Mouse (Mus musculus) midbrain, embryonic 10.5 days (tissue): ENCODE measurements around the gene C1rl. TPM values are rescaled to one million over a fixed set of nuclear protein-coding genes. Genes with fewer than 3 reads are reported as not detected.
"Not testable (repeated sequence)": the region's sequence is repeated elsewhere in the genome, so short reads cannot be mapped to it uniquely, and the experiment has no call there.

ENCODE experiments used
- DNase-seq: peaks from one replicate; pipeline ENCODE4 v3.0.0-alpha.2; 2017; ENCODE audit warnings: low spot score
- H3K27ac ChIP-seq: fragments of 300-500 bp; sonication (generic); replicated peaks from 2 replicates; pipeline ENCODE4 v1.5.1; 2016; ENCODE audit warnings: mild to moderate bottlenecking
- H3K27me3 ChIP-seq: fragments of 300-500 bp; sonication (generic); 2 replicates; pipeline ENCODE4 v1.6.1; 2016; ENCODE audit warnings: low read depth, mild to moderate bottlenecking; ENCODE audit not compliant: poor library complexity, severe bottlenecking
- H3K36me3 ChIP-seq: fragments of 300-500 bp; sonication (generic); 2 replicates; pipeline ENCODE4 v1.6.1; 2016; ENCODE audit warnings: mild to moderate bottlenecking, moderate library complexity
- H3K4me1 ChIP-seq: fragments of 300-500 bp; sonication (generic); 2 replicates; pipeline ENCODE4 v1.6.1; 2016
- H3K4me3 ChIP-seq: fragments of 300-500 bp; sonication (generic); 2 replicates; pipeline ENCODE4 v1.5.1; 2016; ENCODE audit warnings: mild to moderate bottlenecking, moderate library complexity
- H3K9me3 ChIP-seq: fragments of 300-500 bp; sonication (generic); replicated peaks from 2 replicates; pipeline ENCODE4 v1.6.1; 2016; ENCODE audit warnings: mild to moderate bottlenecking
- WGBS: fragments of 180-500 bp; shearing (Covaris S2); methylation state at CpG from one replicate; pipeline ENCODE4 v1.1.7; 2016; 5-methylcytosine and 5-hydroxymethylcytosine counted together
- polyA plus RNA-seq: library from polyadenylated mRNA; unstranded; fragments of >200 nt; fragmentation: Nextera tagmentation; extraction: Ambion mirVana; gene quantifications from 2 replicates; pipeline ENCODE4 v1.2.1, GENCODE M21; 2016

C1rl gene
- polyA plus RNA-seq, 1 experiment from 2014 or later: 0.28 TPM

GRCm38 (mm10) chr6:124458505-124458904 lies 34.4 kb upstream of the C1rl start:
- Histone ChIP-seq H3K27ac (no peak overlapping the region), H3K4me1 (peaks cover 2% of the 10 kb centered on the region; the same call in 1 of the 2 replicates), H3K27me3 (peaks cover 6% of the 10 kb centered on the region), H3K36me3 (no peaks in the 10 kb centered on the region), H3K9me3 (no peaks in the 10 kb centered on the region), H3K4me3 (no peak overlapping the region)
- 87% methylated on average over 11 of the region's 11 CpGs for WGBS
- DNase-seq: no peak

DNA sequence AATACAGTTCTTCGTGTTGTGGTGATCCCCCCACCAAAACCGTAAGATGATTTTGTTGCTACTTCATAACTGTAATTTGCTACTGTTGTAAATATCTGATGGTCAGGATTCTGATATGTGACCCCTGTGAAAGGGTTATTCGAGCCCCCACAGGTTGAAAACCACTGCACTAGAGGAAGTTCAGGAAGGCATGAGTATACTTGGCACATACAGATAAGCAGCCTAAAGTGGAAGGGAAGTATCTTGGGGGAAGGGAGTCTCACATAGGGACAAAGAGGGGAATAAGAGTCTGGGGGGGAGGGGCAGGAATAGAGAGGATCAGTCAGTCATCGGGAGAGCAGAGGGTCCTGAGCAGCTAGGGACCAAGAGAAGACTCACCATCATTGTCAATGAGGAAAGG lies 33.5 kb upstream of the C1rl start:
- Histone ChIP-seq H3K9me3 (no peaks in the 10 kb centered on the region), H3K27ac (no peak overlapping the region), H3K4me1 (peaks cover 11% of the 10 kb centered on the region), H3K27me3 (peaks cover 15% of the 10 kb centered on the region), H3K4me3 (no peak overlapping the region), H3K36me3 (no peaks in the 10 kb centered on the region)
- 86% methylated on average over 4 of the region's 4 CpGs for WGBS
- no peak for DNase-seq

GRCm38 (mm10) chr6:124463881-124464291 lies 29.0 kb upstream of the C1rl start:
- 22% methylated on average over 8 of the region's 8 CpGs for WGBS
- Histone ChIP-seq H3K4me1 (peaks cover 24% of the 10 kb centered on the region), H3K27me3 (peaks cover 24% of the 10 kb centered on the region), H3K27ac (peak overlapping the region; percentile 68; the same call in 1 of the 2 replicates), H3K36me3 (no peaks in the 10 kb centered on the region), H3K9me3 (no peaks in the 10 kb centered on the region), H3K4me3 (peak overlapping the region; percentile 55)
- DNase-seq: peak; percentile 15

DNA sequence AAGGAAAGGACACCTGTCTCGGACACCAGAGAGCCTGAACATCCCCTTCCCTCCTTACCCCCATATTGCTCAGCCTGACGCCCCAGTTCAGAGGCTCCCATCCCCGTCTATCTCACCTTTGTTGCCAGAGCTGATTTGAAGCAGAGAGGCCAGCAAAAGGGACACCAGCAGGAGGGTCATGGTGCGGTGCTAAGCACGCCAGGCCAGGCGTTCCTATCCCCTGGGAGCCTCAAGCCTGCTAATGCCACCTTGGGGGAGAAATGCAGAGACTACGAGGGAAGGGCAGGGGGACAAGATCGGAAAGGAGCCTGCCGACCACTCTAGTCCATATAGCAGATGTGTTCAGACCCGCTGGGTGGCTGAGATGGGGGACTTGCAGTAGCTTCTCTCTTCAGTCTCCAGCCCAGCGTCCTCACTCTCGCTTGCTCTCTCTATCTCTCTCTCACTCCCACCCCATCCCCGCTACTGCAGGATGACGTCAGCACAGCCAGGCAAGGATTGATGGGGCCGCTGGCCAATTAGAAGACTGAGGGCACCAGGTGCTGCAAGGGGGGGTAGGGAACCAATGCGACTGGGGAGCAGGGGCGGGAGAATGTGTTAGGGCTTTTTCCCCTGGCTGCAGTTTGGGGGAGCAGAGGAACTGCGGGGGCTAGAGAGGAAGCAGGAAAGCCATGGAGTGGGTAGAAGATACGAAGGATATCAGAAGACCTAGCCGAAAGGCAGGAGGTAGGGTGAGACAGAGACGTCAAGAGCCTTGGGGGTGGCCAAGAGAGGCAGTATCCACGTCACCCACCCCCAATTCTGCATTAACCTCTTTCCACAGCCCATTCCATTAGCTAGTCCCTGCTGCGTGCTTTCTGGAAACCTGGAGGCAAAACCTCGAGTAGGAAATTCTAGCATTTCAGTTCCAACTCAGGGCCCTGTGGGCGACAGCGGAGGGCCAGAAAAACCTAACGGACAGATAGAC lies 28.3 kb upstream of the C1rl start, which contains the start of gene Clstn3:
Gene Clstn3 (minus strand): TSS at position 490 of the 967 bp plus-strand sequence.
- H3K27me3 ChIP-seq: peaks cover 24% of the 10 kb centered on the region
- H3K4me3 ChIP-seq: peak within 1 kb of the TSS; percentile 55
- peaks cover 24% of the 10 kb centered on the region for H3K4me1 ChIP-seq
- H3K27ac ChIP-seq: peak within 1 kb of the TSS; percentile 68
- H3K36me3 ChIP-seq: no peaks in the 10 kb centered on the region
- DNase-seq: peak; percentile 85
- 6% methylated on average over 27 of the region's 27 CpGs for WGBS
- no peaks in the 10 kb centered on the region for H3K9me3 ChIP-seq

GRCm38 (mm10) chr6:124465299-124465698 lies 27.6 kb upstream of the C1rl start:
- Histone ChIP-seq H3K9me3 (no peaks in the 10 kb centered on the region), H3K27ac (no peak overlapping the region), H3K27me3 (peaks cover 24% of the 10 kb centered on the region), H3K4me1 (peaks cover 24% of the 10 kb centered on the region), H3K4me3 (peak overlapping the region; percentile 55), H3K36me3 (no peaks in the 10 kb centered on the region)
- WGBS: 43% methylated on average over 6 of the region's 6 CpGs
- DNase-seq: no peak

GRCm38 (mm10) chr6:124465729-124466128 lies 27.2 kb upstream of the C1rl start:
- Histone ChIP-seq H3K27ac (no peak overlapping the region), H3K4me1 (peaks cover 24% of the 10 kb centered on the region), H3K4me3 (no peak overlapping the region), H3K36me3 (no peaks in the 10 kb centered on the region), H3K9me3 (no peaks in the 10 kb centered on the region), H3K27me3 (peaks cover 24% of the 10 kb centered on the region)
- 84% methylated on average over 6 of the region's 6 CpGs for WGBS
- DNase-seq: no peak

DNA sequence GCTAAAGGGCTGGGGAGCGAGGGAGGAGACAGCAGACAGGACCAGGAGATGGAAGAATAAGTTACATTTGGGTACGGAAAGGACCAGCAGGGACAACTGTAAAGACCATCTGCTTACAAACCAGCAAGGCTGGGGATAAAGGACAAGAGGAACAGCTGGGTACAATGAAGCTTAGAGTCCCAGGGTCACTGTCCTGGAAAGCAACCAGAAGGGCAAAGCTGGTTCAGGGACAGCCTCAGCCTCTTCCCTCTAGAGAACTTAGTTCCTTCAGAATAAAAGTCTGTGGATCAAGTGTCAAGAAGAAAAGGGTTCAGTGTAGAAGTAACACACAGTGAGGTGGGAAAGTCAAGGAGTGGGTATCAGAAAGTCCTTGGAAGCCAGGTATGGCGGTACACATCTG lies 21.8 kb upstream of the C1rl start:
- no peak for DNase-seq
- H3K9me3 ChIP-seq: no peaks in the 10 kb centered on the region
- H3K27ac ChIP-seq: no peak overlapping the region
- H3K36me3 ChIP-seq: no peaks in the 10 kb centered on the region
- 97% methylated on average over 3 of the region's 3 CpGs for WGBS
- H3K4me3 ChIP-seq: no peak overlapping the region
- no peaks in the 10 kb centered on the region for H3K4me1 ChIP-seq
- no peaks in the 10 kb centered on the region for H3K27me3 ChIP-seq

GRCm38 (mm10) chr6:124471783-124472638 lies 20.9 kb upstream of the C1rl start:
- H3K27ac ChIP-seq, H3K4me3 ChIP-seq, H3K27me3 ChIP-seq, DNase-seq, H3K36me3 ChIP-seq, H3K9me3 ChIP-seq, H3K4me1 ChIP-seq: not testable (repeated sequence)
- 84% methylated on average over 6 of the region's 6 CpGs for WGBS

DNA sequence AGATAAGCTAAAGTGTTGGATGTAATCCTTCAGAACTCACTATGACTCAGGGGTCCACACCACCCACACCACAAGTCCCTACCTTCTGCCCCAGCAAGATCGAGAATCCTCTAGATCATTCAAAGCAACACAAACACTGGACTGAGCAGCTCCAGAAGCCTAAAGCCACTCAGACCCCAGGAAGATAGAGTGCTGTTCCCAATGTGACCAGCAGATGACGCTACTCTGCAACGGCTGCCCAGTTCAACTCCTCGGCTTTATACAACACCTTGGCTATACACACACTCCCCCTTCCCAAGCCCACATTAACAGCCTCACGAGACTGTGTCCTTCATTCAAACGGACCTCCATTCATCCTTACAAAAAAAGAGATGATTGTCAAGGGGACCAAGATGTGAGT lies 20.1 kb upstream of the C1rl start:
- Histone ChIP-seq H3K36me3 (no peaks in the 10 kb centered on the region), H3K4me3 (no peak overlapping the region), H3K9me3 (no peaks in the 10 kb centered on the region), H3K27ac (no peak overlapping the region), H3K4me1 (no peaks in the 10 kb centered on the region), H3K27me3 (no peaks in the 10 kb centered on the region)
- WGBS: 37% methylated on average over 6 of the region's 6 CpGs
- DNase-seq: no peak

DNA sequence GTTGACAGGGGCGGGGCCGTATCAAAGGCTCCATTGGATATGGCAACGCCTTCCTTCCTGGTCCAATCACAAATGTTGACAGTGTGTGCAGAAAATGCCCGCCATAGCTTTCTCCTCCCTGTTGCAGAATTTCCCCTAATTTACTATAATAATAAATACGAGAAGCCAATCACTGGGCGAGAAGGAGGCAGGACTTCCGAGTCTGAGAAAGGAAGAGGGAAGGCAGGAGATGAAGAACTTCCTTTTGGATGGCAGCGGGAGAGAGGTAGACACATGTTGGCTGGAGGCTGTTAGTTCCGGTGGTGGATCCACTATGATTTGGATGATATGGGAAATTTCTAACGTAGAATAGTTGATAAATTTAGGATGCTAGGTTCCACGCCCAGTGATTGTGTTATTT lies 18.3 kb upstream of the C1rl start:
- no peaks in the 10 kb centered on the region for H3K4me1 ChIP-seq
- 84% methylated on average over 11 of the region's 11 CpGs for WGBS
- DNase-seq: no peak
- H3K36me3 ChIP-seq: no peaks in the 10 kb centered on the region
- H3K9me3 ChIP-seq: no peaks in the 10 kb centered on the region
- no peak overlapping the region for H3K27ac ChIP-seq
- H3K4me3 ChIP-seq: no peak overlapping the region
- H3K27me3 ChIP-seq: no peaks in the 10 kb centered on the region

GRCm38 (mm10) chr6:124475335-124476075 lies 17.4 kb upstream of the C1rl start:
- H3K27ac ChIP-seq, DNase-seq, H3K4me3 ChIP-seq, H3K36me3 ChIP-seq, H3K9me3 ChIP-seq, H3K27me3 ChIP-seq, H3K4me1 ChIP-seq: not testable (repeated sequence)
- 89% methylated on average over 8 of the region's 11 CpGs for WGBS

GRCm38 (mm10) chr6:124476216-124476615 lies 16.7 kb upstream of the C1rl start:
- H3K27me3 ChIP-seq: no peaks in the 10 kb centered on the region
- no peak for DNase-seq
- H3K9me3 ChIP-seq: no peaks in the 10 kb centered on the region
- H3K4me3 ChIP-seq: no peak overlapping the region
- no peak overlapping the region for H3K27ac ChIP-seq
- 74% methylated on average over 7 of the region's 7 CpGs for WGBS
- no peaks in the 10 kb centered on the region for H3K4me1 ChIP-seq
- no peaks in the 10 kb centered on the region for H3K36me3 ChIP-seq
